Mouse (Mus musculus): Measurements from ENCODE around the gene Cyp2t4. TPM values are rescaled to one million over a fixed set of nuclear protein-coding genes. Genes with fewer than 3 reads are reported as not detected.

Cyp2t4 gene
- polyA plus RNA-seq, 1 experiment from 2014 or later: not detected

DNA sequence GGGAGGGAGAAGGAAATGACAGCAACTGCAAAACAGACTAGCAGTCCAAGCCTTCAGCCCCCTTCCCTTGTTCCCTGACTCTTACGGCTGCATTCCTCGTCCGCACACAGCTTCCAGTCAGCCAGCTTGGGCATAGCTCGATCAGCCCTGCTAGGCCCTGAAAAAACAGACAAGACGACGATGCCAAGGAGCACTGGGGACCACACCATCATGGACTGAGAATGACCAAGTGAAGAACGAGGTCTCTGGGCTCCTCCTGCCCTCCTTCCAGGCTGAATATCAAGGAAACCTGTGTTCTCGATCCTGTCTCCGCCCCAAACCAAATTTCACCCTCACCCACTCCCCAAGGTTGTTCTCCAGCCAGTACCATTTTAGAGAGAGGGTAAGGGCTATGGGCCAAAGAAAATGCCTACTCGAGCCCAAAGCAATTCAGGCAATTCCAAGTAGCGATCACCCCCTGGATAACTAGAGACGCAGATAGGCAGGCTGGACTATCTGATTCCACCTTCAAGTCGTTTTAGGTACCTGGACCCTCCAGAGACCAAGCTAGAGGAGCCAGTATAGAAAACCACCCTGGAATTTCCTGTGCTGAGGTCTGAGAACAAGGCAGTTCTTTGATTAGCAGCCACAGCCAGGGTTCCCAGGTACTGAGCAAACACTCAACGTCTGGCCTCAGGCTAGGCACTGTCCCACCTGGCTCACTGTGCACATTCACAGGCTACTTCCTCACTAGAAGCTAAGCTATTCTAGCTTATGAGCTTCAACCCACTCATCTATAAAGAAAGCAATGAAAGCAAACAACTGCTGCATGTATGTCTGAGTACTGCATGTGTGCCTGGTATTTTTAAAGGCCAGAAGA, 27.6 kb downstream of the Cyp2t4 start, which contains the start of the genes Gm21983 and Mia:
Gene Gm21983 (minus strand): TSS at position 250 of the 859 bp plus-strand sequence.
Gene Mia (minus strand): TSS at position 321 of the 859 bp plus-strand sequence.
- no peak within 1 kb of the TSS for H3K27ac ChIP-seq (ENCODE audit: low read depth, low read length)
- H3K36me3 ChIP-seq (ENCODE audit: control insufficient read depth, insufficient read depth, low read length): peaks cover 17% of the 10 kb centered on the region
- WGBS (ENCODE audit: insufficient replicate concordance): 62% methylated on average over 14 of the region's 14 CpGs
- ATAC-seq (replicated peaks; ENCODE audit: insufficient number of reproducible peaks, low FRiP score, low TSS enrichment): no peak
- H3K27me3 ChIP-seq (ENCODE audit: control insufficient read depth, insufficient read depth, low read length): no peaks in the 10 kb centered on the region
- H3K9ac ChIP-seq (ENCODE audit: low read depth, low read length): no peak within 1 kb of the TSS
- H3K9me3 ChIP-seq (replicated peaks; ENCODE audit: control insufficient read depth, low read length): 0 out of 2 replicates have a peak, but pooled peaks cover 3% of the 10 kb centered on the region
- no peak within 1 kb of the TSS for H3K4me2 ChIP-seq
- H3K4me1 ChIP-seq (ENCODE audit: control insufficient read depth, insufficient read depth, low read length): peaks cover 5% of the 10 kb centered on the region; the same call in 1 of the 2 replicates
- H3K4me3 ChIP-seq (ENCODE audit: low read depth, low read length): no peak within 1 kb of the TSS

DNA sequence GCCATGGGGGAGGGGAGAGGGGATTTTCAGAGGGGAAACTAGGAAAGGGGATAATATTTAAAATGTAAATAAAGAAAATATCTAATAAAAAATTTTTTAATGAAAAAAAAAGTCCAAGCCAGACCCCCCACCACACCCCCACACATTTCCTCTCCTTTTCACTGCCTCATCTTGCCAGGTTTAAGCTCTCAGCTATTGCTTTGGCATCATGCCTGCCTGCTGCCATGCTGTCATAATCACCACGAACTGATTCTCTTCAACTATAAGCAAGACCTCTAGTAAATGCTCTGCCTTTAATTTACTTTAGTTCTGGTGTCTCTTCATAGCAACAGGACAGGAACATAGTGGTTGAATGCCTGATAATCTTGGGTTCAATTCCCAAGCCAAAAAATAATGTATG, 29.0 kb downstream of the Cyp2t4 start:
- Histone ChIP-seq H3K9ac (ENCODE audit: low read depth, low read length) (no peak overlapping the region), H3K9me3 (replicated peaks; ENCODE audit: control insufficient read depth, low read length) (0 out of 2 replicates have a peak, but pooled peaks cover 3% of the 10 kb centered on the region), H3K4me1 (ENCODE audit: control insufficient read depth, insufficient read depth, low read length) (peaks cover 5% of the 10 kb centered on the region; the same call in 1 of the 2 replicates), H3K27me3 (ENCODE audit: control insufficient read depth, insufficient read depth, low read length) (no peaks in the 10 kb centered on the region), H3K4me2 (no peak overlapping the region), H3K4me3 (ENCODE audit: low read depth, low read length) (no peak overlapping the region), H3K27ac (ENCODE audit: low read depth, low read length) (no peak overlapping the region), H3K36me3 (ENCODE audit: control insufficient read depth, insufficient read depth, low read length) (peaks cover 26% of the 10 kb centered on the region)
- 93% methylated on average over 1 of the region's 1 CpGs for WGBS (ENCODE audit: insufficient replicate concordance)
- no peak for ATAC-seq (replicated peaks; ENCODE audit: insufficient number of reproducible peaks, low FRiP score, low TSS enrichment)

DNA sequence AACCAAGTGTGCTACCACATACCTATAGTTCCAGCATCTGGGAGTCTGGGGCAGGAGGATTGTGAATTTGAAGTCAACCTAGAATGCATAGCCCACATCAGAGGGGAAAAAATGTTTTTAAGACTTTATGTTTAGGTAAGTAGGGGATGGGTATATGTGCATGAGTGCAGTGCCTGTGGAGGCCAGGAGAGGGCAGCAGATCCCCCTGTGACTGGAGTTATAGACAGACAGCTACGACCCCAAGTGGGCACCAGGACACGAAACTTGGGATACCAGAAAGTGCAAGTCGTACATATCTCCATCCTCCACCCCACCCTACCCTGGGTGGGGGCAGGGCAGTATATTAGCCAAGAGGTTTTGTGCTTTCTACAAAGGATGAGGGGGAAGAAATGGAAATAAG, 31.4 kb downstream of the Cyp2t4 start:
- no peak for ATAC-seq (replicated peaks; ENCODE audit: insufficient number of reproducible peaks, low FRiP score, low TSS enrichment)

DNA sequence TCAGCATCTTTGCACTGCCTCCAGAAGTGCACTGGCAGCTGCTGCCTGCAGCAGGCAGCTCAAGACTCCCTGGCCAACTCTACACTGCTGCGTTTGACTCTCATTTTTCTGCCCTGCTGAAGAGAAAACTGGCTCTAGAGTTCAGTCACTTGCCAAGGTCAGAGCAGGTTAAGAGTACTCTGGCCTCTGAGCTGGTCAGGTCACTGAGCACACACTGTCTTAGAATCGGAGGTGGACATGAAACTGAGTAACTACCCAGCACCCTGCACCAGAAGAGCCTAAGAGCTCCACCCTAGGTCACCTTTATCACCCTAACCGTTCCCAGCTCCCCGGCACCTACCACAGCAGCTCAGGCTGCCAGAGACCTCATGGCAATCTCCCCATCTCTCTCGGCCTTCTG, 32.5 kb downstream of the Cyp2t4 start:
- H3K4me1 ChIP-seq (ENCODE audit: control insufficient read depth, insufficient read depth, low read length): no peaks in the 10 kb centered on the region
- peaks cover 58% of the 10 kb centered on the region for H3K36me3 ChIP-seq (ENCODE audit: control insufficient read depth, insufficient read depth, low read length)
- H3K9ac ChIP-seq (ENCODE audit: low read depth, low read length): no peak overlapping the region
- ATAC-seq (replicated peaks; ENCODE audit: insufficient number of reproducible peaks, low FRiP score, low TSS enrichment): no peak
- no peak overlapping the region for H3K27ac ChIP-seq (ENCODE audit: low read depth, low read length)
- 0 out of 2 replicates have a peak, but pooled peaks cover 3% of the 10 kb centered on the region for H3K9me3 ChIP-seq (replicated peaks; ENCODE audit: control insufficient read depth, low read length)
- 88% methylated on average over 5 of the region's 5 CpGs for WGBS (ENCODE audit: insufficient replicate concordance)
- no peaks in the 10 kb centered on the region for H3K27me3 ChIP-seq (ENCODE audit: control insufficient read depth, insufficient read depth, low read length)
- no peak overlapping the region for H3K4me3 ChIP-seq (ENCODE audit: low read depth, low read length)
- H3K4me2 ChIP-seq: no peak overlapping the region

More for the DNA sequence above, 31.4 kb downstream of the Cyp2t4 start:
- Histone ChIP-seq H3K36me3 (ENCODE audit: control insufficient read depth, insufficient read depth, low read length) (peaks cover 49% of the 10 kb centered on the region), H3K27ac (ENCODE audit: low read depth, low read length) (no peak overlapping the region), H3K4me2 (no peak overlapping the region), H3K4me1 (ENCODE audit: control insufficient read depth, insufficient read depth, low read length) (no peaks in the 10 kb centered on the region), H3K27me3 (ENCODE audit: control insufficient read depth, insufficient read depth, low read length) (no peaks in the 10 kb centered on the region), H3K9ac (ENCODE audit: low read depth, low read length) (no peak overlapping the region), H3K9me3 (replicated peaks; ENCODE audit: control insufficient read depth, low read length) (0 out of 2 replicates have a peak, but pooled peaks cover 3% of the 10 kb centered on the region), H3K4me3 (ENCODE audit: low read depth, low read length) (no peak overlapping the region)
- WGBS (ENCODE audit: insufficient replicate concordance): 68% methylated on average over 3 of the region's 3 CpGs

DNA sequence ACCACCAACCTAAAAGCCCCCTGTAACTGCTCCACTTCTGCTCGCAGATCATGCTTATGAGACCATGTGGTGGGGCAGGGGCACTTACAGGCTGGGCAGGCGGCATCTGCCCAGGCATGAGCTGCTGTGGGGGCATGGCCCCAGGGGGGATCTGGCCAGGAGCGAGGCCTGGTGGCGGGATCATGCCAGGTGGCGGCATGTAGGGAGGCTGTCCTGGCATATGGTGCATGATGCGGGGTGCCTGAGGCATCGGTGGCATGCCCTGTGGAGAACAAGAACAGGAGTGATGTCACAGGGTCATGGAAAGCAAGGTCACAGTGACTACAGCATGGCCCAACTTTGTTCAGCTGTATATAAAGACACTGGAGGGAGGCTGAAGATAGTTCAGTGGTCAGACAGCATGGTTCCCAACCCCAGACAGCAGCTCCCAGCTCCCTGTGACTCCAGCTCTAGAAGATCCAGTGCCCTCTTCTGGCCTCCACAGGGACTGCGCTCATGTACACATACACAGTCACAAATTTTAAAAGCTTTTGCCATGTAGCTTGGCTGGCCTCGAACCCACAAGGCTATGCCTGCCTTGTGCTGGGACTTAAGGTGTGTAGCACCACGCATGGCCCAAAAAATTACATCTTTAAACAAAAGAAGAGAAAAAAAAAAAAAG, 35.9 kb downstream of the Cyp2t4 start:
- H3K4me3 ChIP-seq (ENCODE audit: low read depth, low read length): no peak overlapping the region
- 96% methylated on average over 10 of the region's 10 CpGs for WGBS (ENCODE audit: insufficient replicate concordance)
- peaks cover 4% of the 10 kb centered on the region; the same call in 1 of the 2 replicates for H3K4me1 ChIP-seq (ENCODE audit: control insufficient read depth, insufficient read depth, low read length)
- H3K9ac ChIP-seq (ENCODE audit: low read depth, low read length): no peak overlapping the region
- no peak overlapping the region for H3K4me2 ChIP-seq
- no peaks in the 10 kb centered on the region for H3K27me3 ChIP-seq (ENCODE audit: control insufficient read depth, insufficient read depth, low read length)
- no peak for ATAC-seq (replicated peaks; ENCODE audit: insufficient number of reproducible peaks, low FRiP score, low TSS enrichment)
- no peak overlapping the region for H3K27ac ChIP-seq (ENCODE audit: low read depth, low read length)
- 0 out of 2 replicates have a peak, but pooled peaks cover 3% of the 10 kb centered on the region for H3K9me3 ChIP-seq (replicated peaks; ENCODE audit: control insufficient read depth, low read length)
- peaks cover 80% of the 10 kb centered on the region for H3K36me3 ChIP-seq (ENCODE audit: control insufficient read depth, insufficient read depth, low read length)

DNA sequence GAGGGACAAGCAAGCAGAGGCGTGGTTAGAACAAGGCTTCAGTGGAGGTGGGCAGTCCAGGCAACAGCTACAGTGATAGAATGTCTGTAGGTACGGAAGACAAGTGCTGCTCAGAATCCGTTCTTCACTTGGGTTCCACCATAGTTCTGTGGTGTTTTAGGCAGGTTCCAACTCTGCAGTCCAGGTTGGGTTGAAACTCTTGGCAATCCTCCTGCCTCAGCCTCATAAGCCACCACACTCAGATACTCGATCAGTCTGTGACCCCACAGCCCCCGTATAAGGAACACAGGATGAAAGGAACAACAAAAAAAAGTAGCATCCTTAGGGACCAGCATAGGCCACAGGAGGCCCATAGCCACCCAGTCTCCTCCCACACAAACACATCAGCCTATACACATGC, 38.9 kb downstream of the Cyp2t4 start:
- no peaks in the 10 kb centered on the region for H3K9me3 ChIP-seq (replicated peaks; ENCODE audit: control insufficient read depth, low read length)
- WGBS (ENCODE audit: insufficient replicate concordance): 97% methylated on average over 5 of the region's 5 CpGs
- ATAC-seq (replicated peaks; ENCODE audit: insufficient number of reproducible peaks, low FRiP score, low TSS enrichment): no peak

DNA sequence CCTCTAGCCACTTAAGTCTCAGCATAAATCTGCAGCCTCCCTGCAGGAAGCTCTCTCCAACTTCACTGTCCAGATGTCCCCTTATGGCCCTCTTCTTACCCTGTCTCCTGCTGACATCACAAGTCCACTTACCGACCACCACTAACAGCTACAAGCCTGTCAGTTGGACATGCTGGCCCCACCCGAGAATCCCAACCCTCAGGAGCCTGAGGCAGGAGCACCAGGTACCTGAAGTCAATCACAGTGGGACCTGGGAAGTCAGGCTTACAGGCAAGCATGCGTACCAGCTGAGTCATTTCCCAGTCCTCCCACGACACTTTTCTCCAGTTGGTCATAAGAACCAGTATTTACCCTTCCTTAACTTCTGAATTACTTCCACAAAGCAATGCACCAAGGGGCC, 40.2 kb downstream of the Cyp2t4 start:
- ATAC-seq (replicated peaks; ENCODE audit: insufficient number of reproducible peaks, low FRiP score, low TSS enrichment): no peak
- H3K4me3 ChIP-seq (ENCODE audit: low read depth, low read length): no peak overlapping the region
- H3K9me3 ChIP-seq (replicated peaks; ENCODE audit: control insufficient read depth, low read length): no peaks in the 10 kb centered on the region
- no peak overlapping the region for H3K27ac ChIP-seq (ENCODE audit: low read depth, low read length)
- H3K9ac ChIP-seq (ENCODE audit: low read depth, low read length): no peak overlapping the region
- 80% methylated on average over 4 of the region's 4 CpGs for WGBS (ENCODE audit: insufficient replicate concordance)
- H3K4me2 ChIP-seq: no peak overlapping the region; the same call in 1 of the 2 replicates
- peaks cover 45% of the 10 kb centered on the region for H3K36me3 ChIP-seq (ENCODE audit: control insufficient read depth, insufficient read depth, low read length)
- peaks cover 8% of the 10 kb centered on the region for H3K4me1 ChIP-seq (ENCODE audit: control insufficient read depth, insufficient read depth, low read length)
- H3K27me3 ChIP-seq (ENCODE audit: control insufficient read depth, insufficient read depth, low read length): no peaks in the 10 kb centered on the region

More for the DNA sequence above, 38.9 kb downstream of the Cyp2t4 start:
- Histone ChIP-seq H3K4me1 (ENCODE audit: control insufficient read depth, insufficient read depth, low read length) (peaks cover 8% of the 10 kb centered on the region), H3K27me3 (ENCODE audit: control insufficient read depth, insufficient read depth, low read length) (no peaks in the 10 kb centered on the region), H3K4me2 (no peak overlapping the region), H3K4me3 (ENCODE audit: low read depth, low read length) (no peak overlapping the region), H3K36me3 (ENCODE audit: control insufficient read depth, insufficient read depth, low read length) (peaks cover 57% of the 10 kb centered on the region), H3K9ac (ENCODE audit: low read depth, low read length) (no peak overlapping the region), H3K27ac (ENCODE audit: low read depth, low read length) (no peak overlapping the region)

DNA sequence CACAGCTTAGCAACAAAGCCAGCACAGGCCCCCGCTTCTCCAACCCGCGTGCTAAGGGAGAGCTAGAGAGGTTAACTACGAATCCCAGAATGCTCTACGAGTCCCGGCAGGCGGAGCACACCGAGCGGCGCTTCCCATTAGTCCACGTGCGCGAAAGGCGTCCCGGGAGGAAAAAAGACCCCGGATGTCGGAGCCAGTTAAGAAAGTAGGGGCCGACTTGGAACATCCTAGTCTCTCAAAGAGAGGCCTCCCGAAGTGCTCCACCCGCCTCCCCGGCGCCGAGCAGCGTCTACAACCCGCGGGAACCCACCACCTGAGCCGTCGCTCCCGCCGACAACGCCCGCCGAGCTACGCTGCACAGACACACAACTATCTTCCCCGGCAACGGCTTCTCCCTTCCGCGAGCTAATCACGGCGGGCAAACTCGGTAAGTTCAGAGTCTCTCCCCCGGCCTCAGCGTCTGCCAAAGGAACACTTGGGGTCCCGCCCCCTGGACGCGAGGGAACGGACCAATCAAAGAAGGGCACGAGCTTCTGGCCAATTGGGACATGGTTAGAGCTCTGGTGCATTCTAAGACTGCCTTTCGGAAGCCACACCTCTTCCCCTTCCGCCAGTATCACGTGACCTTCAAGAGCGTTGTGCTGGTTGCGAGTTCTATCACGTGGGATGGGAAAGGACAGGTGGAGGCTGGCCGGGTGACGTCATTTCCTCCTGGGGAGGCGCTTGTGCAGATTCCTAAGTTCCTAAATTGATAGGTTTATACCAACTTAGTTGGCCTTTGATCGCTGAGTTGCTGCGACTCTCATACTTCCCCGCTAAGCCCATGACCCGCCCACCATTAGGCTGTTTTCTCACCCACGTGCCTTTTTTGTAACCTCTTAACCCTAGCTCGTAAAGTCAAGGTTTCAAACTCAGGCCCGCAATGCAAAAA, 42.4 kb downstream of the Cyp2t4 start, which contains the start of the genes BC024978 and Snrpa:
Gene BC024978 (plus strand): TSS at position 101 of the 931 bp plus-strand sequence.
Gene Snrpa (minus strand): TSS at position 591 of the 931 bp plus-strand sequence.
- H3K9ac ChIP-seq (ENCODE audit: low read depth, low read length): peak within 1 kb of the TSS; percentile 96
- no peaks in the 10 kb centered on the region for H3K27me3 ChIP-seq (ENCODE audit: control insufficient read depth, insufficient read depth, low read length)
- peaks cover 8% of the 10 kb centered on the region for H3K4me1 ChIP-seq (ENCODE audit: control insufficient read depth, insufficient read depth, low read length)
- H3K27ac ChIP-seq (ENCODE audit: low read depth, low read length): peak within 1 kb of the TSS; percentile 99
- H3K4me3 ChIP-seq (ENCODE audit: low read depth, low read length): peak within 1 kb of the TSS; percentile 79
- H3K4me2 ChIP-seq: peak within 1 kb of the TSS; percentile 86
- H3K9me3 ChIP-seq (replicated peaks; ENCODE audit: control insufficient read depth, low read length): no peaks in the 10 kb centered on the region
- peak; percentile 99 for ATAC-seq (replicated peaks; ENCODE audit: insufficient number of reproducible peaks, low FRiP score, low TSS enrichment)
- H3K36me3 ChIP-seq (ENCODE audit: control insufficient read depth, insufficient read depth, low read length): peaks cover 24% of the 10 kb centered on the region
- WGBS (ENCODE audit: insufficient replicate concordance): under 1% methylated on average over 64 of the region's 64 CpGs

Data from heart, embryonic 11.5 days (tissue).